In the genomic region with DNA sequence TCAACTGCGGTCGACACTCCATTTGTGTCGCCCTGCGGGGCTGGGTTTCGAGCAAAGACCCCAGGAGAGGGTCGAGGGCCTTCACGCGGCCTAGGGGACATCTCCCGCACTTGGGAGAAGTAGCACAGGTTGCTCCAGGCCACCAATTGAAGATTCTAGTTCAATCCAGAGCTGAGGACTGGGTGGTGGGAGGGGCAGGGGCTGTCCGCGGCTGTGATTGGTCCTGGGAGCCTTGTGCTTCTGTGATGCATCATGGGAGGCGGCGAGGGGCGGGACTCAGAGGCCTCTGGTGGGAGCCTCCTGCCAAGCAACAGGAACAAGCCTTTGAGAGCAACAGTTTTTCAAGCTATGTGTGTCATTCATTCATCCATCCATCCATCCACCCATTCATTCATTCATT, we compare ENCODE assay signal across 8 mouse cellular contexts.
DNase-seq lines count a peak whose midpoint lies in the region; ATAC-seq and TF ChIP-seq lines count a peak whose summit lies in the region.

No protein-coding gene starts in this region.

- H3K9ac ChIP-seq in heart, adult 2 months (ENCODE audit: low read depth, low read length): peak overlapping the region; percentile 23
- H3K9ac ChIP-seq in hindbrain, embryonic 13.5 days: no peak overlapping the region
- H3K9ac ChIP-seq in neural tube, embryonic 13.5 days: peak overlapping the region; percentile 31; the same call in 1 of the 2 replicates

- no peaks in the 10 kb centered on the region; the same call in 1 of the 2 replicates for H3K27me3 ChIP-seq in heart, adult 2 months (ENCODE audit: control insufficient read depth, insufficient read depth, low read length)
- H3K27me3 ChIP-seq in testis, adult 2 months (ENCODE audit: control insufficient read depth, insufficient read depth, low read length): no peaks in the 10 kb centered on the region
- peaks cover 2% of the 10 kb centered on the region; the same call in 1 of the 2 replicates for H3K27me3 ChIP-seq in hindbrain, embryonic 13.5 days
- no peaks in the 10 kb centered on the region for H3K27me3 ChIP-seq in neural tube, embryonic 13.5 days

- no peak for TF ChIP-seq POLR2A in heart, adult 2 months (IDR thresholded peaks at IDR 0.05; ENCODE audit: insufficient read depth, low read depth, low read length)
- peak; percentile 66; the same call in 1 of the 2 replicates for TF ChIP-seq POLR2A in testis, adult 2 months (IDR thresholded peaks at IDR 0.05; ENCODE audit: control insufficient read depth, low read depth, low read length)

- H3K9me3 ChIP-seq in hindbrain, embryonic 13.5 days: no peaks in the 10 kb centered on the region
- H3K9me3 ChIP-seq in neural tube, embryonic 13.5 days: no peaks in the 10 kb centered on the region

- TF ChIP-seq CTCF in heart, adult 2 months (IDR thresholded peaks at IDR 0.05): no peak
- TF ChIP-seq CTCF in testis, adult 2 months (IDR thresholded peaks at IDR 0.05; ENCODE audit: control insufficient read depth, insufficient read depth, insufficient replicate concordance, low read depth, low read length): no peak

- H3K4me3 ChIP-seq in heart, adult 2 months: no peak overlapping the region
- peak overlapping the region; percentile 85 for H3K4me3 ChIP-seq in testis, adult 2 months (ENCODE audit: control insufficient read depth, low read depth, low read length)
- H3K4me3 ChIP-seq in hindbrain, embryonic 13.5 days: no peak overlapping the region
- H3K4me3 ChIP-seq in neural tube, embryonic 13.5 days: no peak overlapping the region; the same call in 1 of the 2 replicates

- 57% methylated on average over 14 of the region's 14 CpGs for WGBS in heart, adult 2 months
- WGBS in hindbrain, embryonic 13.5 days: 57% methylated on average over 14 of the region's 14 CpGs
- WGBS in neural tube, embryonic 13.5 days: 54% methylated on average over 14 of the region's 14 CpGs

- peak; percentile 43; the same call in 1 of the 2 replicates for ATAC-seq in hindbrain, embryonic 13.5 days (ENCODE audit: low FRiP score)
- ATAC-seq in neural tube, embryonic 13.5 days (ENCODE audit: low read depth): peak; percentile 68; the same call in 1 of the 2 replicates

- intact Hi-C loops in heart, adult 2 months (cut with DNase I): no loop called here
- intact Hi-C loops in heart, postnatal 25 days (cut with DNase I): no loop called here

- H3K79me2 ChIP-seq in heart, adult 2 months (replicated peaks; ENCODE audit: control insufficient read depth, insufficient read depth, low read length): no peaks in the 10 kb centered on the region

- no peak for TF ChIP-seq EP300 in heart, adult 2 months (IDR thresholded peaks at IDR 0.05; ENCODE audit: insufficient read depth, low read depth, low read length)

- H3K4me1 ChIP-seq in heart, adult 2 months (ENCODE audit: control insufficient read depth, insufficient read depth, low read length): no peaks in the 10 kb centered on the region
- H3K4me1 ChIP-seq in testis, adult 2 months (ENCODE audit: control insufficient read depth, insufficient read depth, low read length): peaks cover 9% of the 10 kb centered on the region
- H3K4me1 ChIP-seq in hindbrain, embryonic 13.5 days (replicated peaks): peaks cover 14% of the 10 kb centered on the region
- peaks cover 12% of the 10 kb centered on the region for H3K4me1 ChIP-seq in neural tube, embryonic 13.5 days (replicated peaks)

- no peak for DNase-seq in heart, adult 2 months
- DNase-seq in heart, postnatal 25 days (ENCODE audit: low spot score): no peak
- no peak for DNase-seq in testis, postnatal 10 days (ENCODE audit: low spot score)
- no peak for DNase-seq in ovary, postnatal 36 days (ENCODE audit: low spot score)
- DNase-seq in kidney, postnatal 36 days: no peak

- H3K4me2 ChIP-seq in hindbrain, embryonic 13.5 days: peak overlapping the region; percentile 33; the same call in 1 of the 2 replicates
- H3K4me2 ChIP-seq in neural tube, embryonic 13.5 days: peak overlapping the region; percentile 32

- H3K36me3 ChIP-seq in heart, adult 2 months (ENCODE audit: control insufficient read depth, insufficient read depth, low read length): no peaks in the 10 kb centered on the region
- no peaks in the 10 kb centered on the region for H3K36me3 ChIP-seq in testis, adult 2 months (ENCODE audit: control insufficient read depth, insufficient read depth, low read length)
- no peaks in the 10 kb centered on the region for H3K36me3 ChIP-seq in hindbrain, embryonic 13.5 days
- no peaks in the 10 kb centered on the region for H3K36me3 ChIP-seq in neural tube, embryonic 13.5 days

- H3K27ac ChIP-seq in heart, adult 2 months: no peak overlapping the region
- peak overlapping the region; percentile 59 for H3K27ac ChIP-seq in testis, adult 2 months (ENCODE audit: control insufficient read depth, insufficient read depth, low read depth, low read length)
- H3K27ac ChIP-seq in hindbrain, embryonic 13.5 days: no peak overlapping the region
- H3K27ac ChIP-seq in neural tube, embryonic 13.5 days (replicated peaks): no peak overlapping the region
